Comparison of ENCODE assay signal across 21 mouse cellular contexts in the genomic region with DNA sequence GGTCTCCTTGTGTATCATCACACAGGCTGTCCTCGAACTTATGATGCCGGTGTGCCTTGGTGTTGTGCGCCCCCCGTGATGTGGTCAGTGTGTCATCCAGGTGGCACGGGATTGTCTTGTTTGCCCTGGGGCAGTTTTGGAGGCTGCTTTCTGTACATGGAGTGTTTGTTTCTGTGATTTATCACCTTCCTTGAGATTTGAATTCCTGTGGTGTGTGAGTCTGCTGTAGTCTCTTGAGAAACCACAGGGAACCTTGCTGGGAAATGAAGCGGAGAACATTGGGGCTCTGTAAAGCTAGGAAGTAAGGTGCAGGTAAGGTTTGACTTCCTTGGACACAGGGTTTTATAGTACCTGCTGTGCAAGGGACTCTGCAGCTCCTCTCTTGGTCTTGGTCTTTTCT. TPM values are rescaled to one million over a fixed set of nuclear protein-coding genes. Genes with fewer than 3 reads are reported as not detected.
DNase-seq lines count a peak whose midpoint lies in the region; ATAC-seq and TF ChIP-seq lines count a peak whose summit lies in the region.
"Had no signal": no experiment of that assay in that cellular context is flagged by ENCODE, and none has a peak within 500 bp of the region (broad histone marks: within the 10 kb centered on the region; RNA-seq: fewer than 3 reads in every experiment).

No protein-coding gene starts in this region.

- H3K27ac ChIP-seq in heart, embryonic 13.5 days (replicated peaks), result 0 out of 2 replicates have a peak overlapping the region, but pooled peaks have one; percentile 12
- peak overlapping the region; percentile 81 for H3K27ac ChIP-seq in kidney, postnatal 0 days
- H3K27ac ChIP-seq: forebrain, embryonic 10.5 days; hindbrain, embryonic 10.5 days; hindbrain, embryonic 14.5 days had no signal

- H3K36me3 ChIP-seq in heart, embryonic 13.5 days, result no peaks in the 10 kb centered on the region
- H3K36me3 ChIP-seq in kidney, postnatal 0 days (ENCODE audit: insufficient read depth, low read length), result no peaks in the 10 kb centered on the region
- H3K36me3 ChIP-seq: embryonic facial prominence, embryonic 15.5 days; forebrain, embryonic 10.5 days; heart, embryonic 12.5 days; hindbrain, embryonic 10.5 days had no signal

- no peak for ATAC-seq in heart, embryonic 13.5 days (ENCODE audit: extremely low read depth, insufficient number of reproducible peaks, low FRiP score, low TSS enrichment)
- ATAC-seq in kidney, postnatal 0 days (replicated peaks; ENCODE audit: low FRiP score, low read depth), result no peak
- peak; percentile 51 for ATAC-seq in Patski
- ATAC-seq: forebrain, embryonic 14.5 days had no signal

- H3K4me3 ChIP-seq in heart, embryonic 13.5 days, result 0 out of 2 replicates have a peak overlapping the region, but pooled peaks have one; percentile 6
- H3K4me3 ChIP-seq in kidney, postnatal 0 days (replicated peaks; ENCODE audit: low read depth, low read length), result no peak overlapping the region
- H3K4me3 ChIP-seq: embryonic facial prominence, embryonic 15.5 days; erythroblast, embryonic 14.5 days; forebrain, embryonic 10.5 days; heart, embryonic 12.5 days; hindbrain, embryonic 10.5 days had no signal

- H3K4me2 ChIP-seq in heart, embryonic 13.5 days, result peak overlapping the region; percentile 58; the same call in 1 of the 2 replicates
- no peak overlapping the region for H3K4me2 ChIP-seq in kidney, postnatal 0 days (ENCODE audit: low read length)
- H3K4me2 ChIP-seq: embryonic facial prominence, embryonic 15.5 days; hindbrain, embryonic 14.5 days had no signal

- DNase-seq in heart, postnatal 4 days, result no peak
- DNase-seq in kidney, postnatal 0 days (ENCODE audit: low spot score), result peak; percentile 61
- no peak for DNase-seq in kidney, adult 18-20 months
- peak; percentile 32 for DNase-seq in 3134 (ENCODE audit: extremely low read depth, insufficient read length, low spot score)
- no peak for DNase-seq in Patski (ENCODE audit: low read depth, low spot score)
- no peak for DNase-seq in frontal cortex, postnatal 36 days (ENCODE audit: low spot score in 2 of 2)
- DNase-seq: adrenal gland, postnatal 10 days; cerebellum, adult 11 months; cerebellum, adult 8-10 months; cerebellum, postnatal 14 days; embryo, embryonic 11 days; heart, adult 18-20 months; heart, postnatal 10 days had no signal

- WGBS in heart, embryonic 13.5 days, result 78% methylated on average over 6 of the region's 6 CpGs
- WGBS in kidney, postnatal 0 days, result 51% methylated on average over 6 of the region's 6 CpGs

- no peaks in the 10 kb centered on the region for H3K9me3 ChIP-seq in heart, embryonic 13.5 days
- no peaks in the 10 kb centered on the region for H3K9me3 ChIP-seq in kidney, postnatal 0 days (replicated peaks; ENCODE audit: low read length)
- H3K9me3 ChIP-seq: embryonic facial prominence, embryonic 15.5 days; forebrain, embryonic 10.5 days; heart, embryonic 12.5 days; hindbrain, embryonic 10.5 days had no signal

- POLR2A ChIA-PET in Patski (lab: Charles Lee), result interaction anchor here (0.6 to 1.4 kb wide), 4 partner anchors 9 to 49 kb away, joined by 3 to 4 read pairs (median 4); a partner anchor contains a TSS

- peaks cover 89% of the 10 kb centered on the region for H3K4me1 ChIP-seq in heart, embryonic 13.5 days
- H3K4me1 ChIP-seq in kidney, postnatal 0 days (replicated peaks; ENCODE audit: insufficient read depth, low read length), result peaks cover 64% of the 10 kb centered on the region

- no peaks in the 10 kb centered on the region for H3K27me3 ChIP-seq in heart, embryonic 13.5 days (replicated peaks)
- H3K27me3 ChIP-seq in kidney, postnatal 0 days (ENCODE audit: insufficient read depth, low read length), result no peaks in the 10 kb centered on the region
- no peaks in the 10 kb centered on the region for H3K27me3 ChIP-seq in Patski
- H3K27me3 ChIP-seq: embryonic facial prominence, embryonic 15.5 days; heart, embryonic 12.5 days had no signal

- in situ Hi-C loops in Patski (cut with MboI; ENCODE audit: low pct_unique_long_range_greater_than_20kb), result no loop called here

- TF ChIP-seq CTCF in kidney, postnatal 0 days (IDR thresholded peaks at IDR 0.05; ENCODE audit: low read depth), result no peak
- TF ChIP-seq CTCF in Patski (IDR thresholded peaks at IDR 0.05), result no peak

- no peak overlapping the region for H3K9ac ChIP-seq in heart, embryonic 13.5 days
- H3K9ac ChIP-seq in kidney, postnatal 0 days (ENCODE audit: low read depth, low read length), result no peak overlapping the region
- H3K9ac ChIP-seq: embryonic facial prominence, embryonic 15.5 days; heart, embryonic 12.5 days; hindbrain, embryonic 14.5 days had no signal

- CTCF ChIA-PET in Patski (lab: Charles Lee), result interaction anchor here (1.1 to 1.4 kb wide), 3 partner anchors 14 to 151 kb away, joined by 3 to 5 read pairs (median 4); no protein-coding TSS in a partner anchor

RNA-seq across cellular contexts. Expression of a gene that starts 49.1 kb away (rescaled TPM):
- polyA plus RNA-seq in heart, embryonic 13.5 days (2015; fragmentation: Nextera tagmentation; extraction: Ambion mirVana), result 7.6 TPM in 2 replicates
- total RNA-seq in heart, postnatal 4 days (2021), result 10 to 100 TPM; 31.0 to 33.3 TPM
- polyA plus RNA-seq in kidney, postnatal 0 days (2015; fragmentation: Nextera tagmentation; extraction: Ambion mirVana), result 11.1 and 11.6 TPM in 2 replicates
- 56.8 TPM for polyA plus RNA-seq in Patski (2021)
- polyA plus RNA-seq: erythroblast, embryonic 14.5 days had no signal

Comparison
In these comparisons a context has a peak if more than half of its experiments do, and no peak if none do; other contexts are left out.
1. DNase-seq: peak in kidney, postnatal 0 days (single experiment) and 3134 (single experiment); none in heart, postnatal 4 days (single experiment), kidney, adult 18-20 months (single experiment), Patski (single experiment) and frontal cortex, postnatal 36 days (0 of 2).